Mouse (Mus musculus) layer of hippocampus, adult 8-10 months (tissue): ENCODE data around the gene Ociad1. TPM values are rescaled to one million over a fixed set of nuclear protein-coding genes. Genes with fewer than 3 reads are reported as not detected.

Experiments used
- DNase-seq, 2 experiments: peaks; one replicate each; pipeline ENCODE4 v3.0.0; 2022; ENCODE audit warnings: low spot score in 2 of 2
- total RNA-seq, 4 experiments: library from RNA; stranded (reverse); gene quantifications; 2 replicates each; pipeline ENCODE4 v1.2.4; 2022

Ociad1 gene
- total RNA-seq, 4 experiments from 2014 or later, result 428 to 516 (median 473) TPM

DNA sequence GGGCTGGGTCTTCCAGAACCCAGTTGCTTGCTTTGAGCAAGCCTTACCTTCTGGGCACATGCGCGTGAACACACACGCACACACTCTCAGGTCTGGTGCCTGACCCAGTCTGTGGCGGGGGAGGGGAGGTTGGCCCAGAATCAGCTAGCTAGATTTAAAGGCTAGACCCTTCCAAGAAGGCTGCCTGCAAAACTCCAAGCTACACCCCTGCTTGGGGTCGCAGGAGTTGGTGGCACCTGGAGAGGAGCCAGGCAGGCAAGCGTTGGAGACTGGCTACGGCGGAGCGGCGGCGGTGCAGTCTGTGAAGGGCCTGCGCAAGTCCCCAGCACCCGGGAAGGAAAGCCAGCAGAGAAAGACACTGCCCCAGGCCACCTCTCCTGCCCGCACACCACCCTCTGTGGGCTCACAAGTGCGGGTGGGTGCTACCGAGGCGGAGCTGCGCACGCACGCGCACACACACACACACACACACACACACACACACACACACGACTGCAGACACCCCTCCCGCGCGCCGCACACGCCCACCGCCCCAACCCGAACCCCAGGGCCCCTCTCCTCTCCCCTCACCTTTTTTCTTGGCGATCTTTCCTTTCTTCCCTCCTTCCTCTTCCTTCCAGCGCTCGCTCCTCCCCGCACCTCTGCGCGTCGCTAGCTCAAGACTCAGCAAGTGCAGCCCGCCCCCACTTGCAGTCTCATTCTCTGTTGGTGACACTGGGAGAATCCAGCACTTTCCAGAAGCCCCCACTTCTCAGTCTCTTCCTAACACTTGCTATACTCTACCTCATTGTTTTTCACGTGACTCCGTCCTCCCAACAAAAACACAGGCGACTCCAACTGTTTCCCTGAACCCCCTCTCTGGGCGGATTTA, 45.6 kb downstream of the Ociad1 start:
- peak; percentile 29 to 51 for DNase-seq

DNA sequence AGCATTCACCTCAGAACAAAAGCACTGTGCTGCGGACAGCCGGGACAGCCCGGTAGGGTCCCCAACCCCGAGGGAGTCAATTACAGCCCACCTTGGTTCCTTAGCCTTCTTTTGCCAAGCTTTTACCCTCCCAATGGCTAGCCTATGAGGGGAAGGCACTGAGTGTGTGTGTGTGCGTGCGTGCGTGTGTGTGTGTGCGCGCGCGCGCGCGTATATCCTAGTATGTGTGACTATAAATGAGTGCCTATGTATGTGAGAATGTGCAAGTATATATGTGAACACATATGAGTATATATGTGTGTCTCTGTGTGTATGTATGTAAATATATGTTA, 46.2 kb downstream of the Ociad1 start:
- no peak for DNase-seq

DNA sequence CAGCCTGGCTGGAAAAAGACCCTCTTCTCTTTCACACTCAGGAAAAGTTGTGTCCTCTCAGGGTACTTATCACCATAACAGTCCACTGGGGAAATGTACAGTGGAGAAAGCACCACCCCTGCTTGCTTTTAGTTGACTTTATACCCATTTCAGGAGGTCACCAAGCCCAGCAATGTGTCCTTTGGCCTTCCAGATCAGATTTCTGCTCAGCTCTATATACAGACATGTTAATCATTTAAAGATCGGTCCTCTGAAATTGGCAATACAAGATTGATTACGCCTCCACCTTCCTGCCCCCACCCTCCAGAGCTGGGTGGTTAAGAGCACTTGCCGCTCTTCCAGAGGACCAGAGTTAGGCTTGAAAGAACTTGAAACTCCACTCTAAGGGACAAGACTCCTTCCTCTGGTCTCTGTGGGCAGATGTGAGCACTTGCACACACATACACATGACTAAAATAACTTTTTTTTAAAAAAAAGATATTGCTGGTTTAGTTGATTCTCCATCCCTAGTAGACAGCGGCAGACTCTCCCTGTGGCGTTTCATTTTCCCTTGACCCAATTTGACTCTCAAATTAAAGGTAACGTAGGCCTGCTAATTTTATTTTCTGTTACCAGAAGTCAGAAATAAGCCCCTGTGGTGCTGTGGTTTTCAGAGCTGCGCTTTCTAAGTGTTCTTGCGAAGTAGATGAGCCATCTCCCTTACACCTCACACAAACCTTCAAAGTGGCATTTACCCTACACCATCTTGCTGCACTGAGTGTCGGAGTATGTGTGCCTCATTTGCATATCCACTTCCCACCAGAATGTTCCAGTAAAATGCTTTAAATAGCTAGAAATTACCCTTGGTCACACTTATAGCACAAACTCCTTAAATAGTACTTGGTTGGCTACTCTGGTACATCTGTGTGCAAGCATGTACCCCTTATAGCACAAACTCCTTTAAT, 47.5 kb downstream of the Ociad1 start:
- no peak for DNase-seq

DNA sequence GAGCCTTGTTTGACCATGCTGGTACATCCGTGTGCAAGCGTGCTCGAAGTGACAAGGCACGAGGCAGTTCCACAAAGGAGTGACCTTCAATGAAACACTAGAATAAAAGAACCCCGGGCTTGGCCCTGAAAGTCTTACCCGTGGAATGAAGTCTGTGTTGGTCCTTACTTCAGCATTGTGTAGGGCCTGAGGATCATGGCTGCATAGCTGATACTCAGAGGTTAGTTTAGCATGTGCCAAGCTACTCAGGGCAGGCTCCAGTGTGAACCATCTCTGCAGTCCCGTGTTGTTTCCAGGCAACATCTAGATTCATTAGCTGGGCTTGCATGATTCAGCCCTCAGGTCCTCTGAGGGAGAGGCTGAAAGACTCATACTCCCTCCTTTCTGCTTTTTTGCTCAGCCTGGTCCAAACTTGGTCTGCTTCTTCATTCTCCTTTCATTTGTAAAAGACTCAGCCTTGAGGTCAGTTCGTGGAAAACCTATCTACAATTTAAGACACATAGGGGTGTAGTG, 48.2 kb downstream of the Ociad1 start, which contains the start of gene Ociad2:
Gene Ociad2 (minus strand): TSS at position 306 of the 513 bp plus-strand sequence.
- DNase-seq, result no peak

DNA sequence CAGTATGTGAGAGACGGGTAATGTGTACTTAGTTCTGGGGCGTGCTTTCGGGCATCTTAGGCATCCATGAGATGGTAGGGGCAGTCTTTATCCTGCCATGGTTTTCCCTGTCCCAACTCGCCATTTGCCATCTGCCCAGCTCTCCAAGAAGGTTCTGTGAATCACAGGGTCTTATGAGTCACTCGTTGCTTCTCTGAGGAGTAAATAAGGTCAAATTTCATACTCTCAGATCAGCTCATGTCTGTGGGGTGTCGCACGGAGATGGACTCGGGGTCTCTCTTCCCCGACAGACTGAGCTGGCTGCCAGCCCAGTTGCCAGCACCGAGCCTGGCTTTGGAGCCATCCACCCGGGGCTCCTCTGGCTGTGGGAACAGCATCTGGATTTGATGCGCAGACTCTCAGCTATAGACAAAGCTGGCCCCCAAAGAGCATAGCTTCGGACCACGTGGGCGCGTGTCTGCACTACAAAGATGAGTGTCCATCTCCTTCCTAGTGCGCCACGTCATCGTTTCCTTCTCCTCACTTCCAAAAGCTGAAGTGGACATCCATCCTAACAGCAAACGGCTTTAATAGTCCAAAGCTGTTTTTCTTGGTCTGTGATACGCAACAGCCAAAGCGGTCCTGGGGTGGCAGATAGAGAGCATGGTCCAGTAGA, 50.2 kb downstream of the Ociad1 start:
- no peak for DNase-seq

DNA sequence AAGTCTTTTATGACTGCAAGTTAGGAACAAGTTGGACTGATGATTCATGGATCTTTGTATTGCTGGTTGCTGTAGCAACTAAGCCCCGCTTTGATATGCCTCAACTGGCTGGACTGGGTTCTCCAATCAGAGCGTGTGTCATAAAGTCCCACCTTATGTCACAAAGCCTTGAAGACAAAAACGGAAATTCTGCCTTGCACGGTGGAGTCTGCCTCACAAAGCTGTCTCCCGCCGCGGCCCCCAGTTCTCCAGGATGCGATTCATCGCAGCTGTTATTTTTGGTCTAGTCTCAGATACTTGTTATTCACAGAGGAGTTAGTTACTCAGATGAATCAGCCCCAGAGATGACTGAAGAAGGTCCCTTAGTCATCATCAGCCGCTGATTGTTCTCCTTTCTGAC, 51.7 kb downstream of the Ociad1 start:
- DNase-seq, result peak; percentile 75 to 86

DNA sequence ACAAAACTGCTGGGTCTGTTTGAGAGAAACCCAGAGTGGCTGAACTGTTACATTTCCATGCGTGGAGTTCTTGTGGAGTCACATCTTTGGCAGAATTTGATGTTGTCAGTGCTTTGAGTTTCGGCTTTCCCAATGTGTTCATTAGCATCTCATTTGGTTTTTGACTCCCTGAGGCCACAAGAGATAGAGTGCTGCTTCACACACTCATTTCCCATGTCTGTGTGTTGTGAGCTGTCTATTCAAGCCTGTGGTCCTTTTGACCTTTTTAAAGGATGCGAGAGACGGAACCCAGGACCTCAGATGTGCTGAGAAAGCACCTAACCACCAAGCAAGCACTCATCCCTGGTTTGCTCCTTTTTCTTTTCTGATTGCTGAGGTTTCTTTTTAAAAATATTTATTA, 52.7 kb downstream of the Ociad1 start:
- DNase-seq, result no peak

DNA sequence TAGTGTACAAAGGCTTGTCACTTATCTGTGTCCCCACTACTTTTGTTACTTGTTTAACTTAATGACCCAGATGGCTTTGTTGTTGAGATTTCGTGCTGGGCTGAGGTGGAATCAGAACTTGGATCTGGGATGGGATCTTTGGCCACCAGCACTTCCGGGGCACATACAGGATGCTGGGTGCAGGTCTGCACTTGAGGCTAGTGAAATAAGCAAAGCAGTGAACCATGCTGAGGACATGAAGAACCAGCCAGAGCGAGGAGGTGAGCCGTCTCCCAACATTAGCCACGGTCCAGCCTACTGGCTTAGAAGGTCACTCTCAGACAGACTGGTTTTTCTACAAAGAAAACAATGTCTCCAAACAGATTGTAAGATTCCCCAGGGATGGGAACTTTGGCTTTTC, 56.9 kb downstream of the Ociad1 start:
- DNase-seq, result no peak

DNA sequence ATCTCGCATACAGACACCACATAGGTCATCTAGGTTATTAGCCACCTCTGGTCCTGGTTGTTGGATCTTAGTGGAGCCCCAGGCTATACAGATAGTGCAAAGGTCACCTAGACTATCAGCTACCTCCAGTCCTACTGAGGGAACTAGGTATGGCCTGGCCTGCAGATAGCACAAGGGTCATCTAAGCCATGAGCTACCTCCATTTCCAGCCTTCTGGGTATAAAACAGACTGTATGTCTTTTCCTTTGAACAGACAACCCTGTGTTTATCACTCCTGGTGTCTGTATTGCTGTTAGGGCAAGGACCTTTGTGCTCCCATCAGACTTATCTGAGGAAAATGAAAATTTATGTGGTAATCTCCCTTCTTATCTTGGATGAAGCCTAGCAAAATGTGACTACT, 59.2 kb downstream of the Ociad1 start:
- DNase-seq, result no peak

DNA sequence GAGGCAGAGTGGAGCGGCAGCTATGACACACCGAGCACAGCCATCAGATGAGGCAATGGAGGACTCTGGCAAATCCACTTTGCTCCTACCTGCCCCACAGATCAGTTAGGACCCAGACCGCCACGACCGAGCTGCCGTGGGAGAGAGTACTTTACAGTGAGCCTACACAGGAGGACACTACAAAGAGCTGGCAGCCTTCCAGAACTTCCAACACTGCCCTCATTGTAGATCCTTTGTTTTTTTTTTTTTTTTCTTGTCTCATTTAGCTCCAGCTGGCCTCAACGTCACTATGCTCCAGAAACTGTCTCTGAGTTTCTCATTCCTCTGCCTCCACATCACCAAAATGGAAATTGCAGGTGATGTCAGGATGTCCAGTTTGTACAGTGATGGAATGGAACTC, 60.9 kb downstream of the Ociad1 start:
- DNase-seq, result no peak

DNA sequence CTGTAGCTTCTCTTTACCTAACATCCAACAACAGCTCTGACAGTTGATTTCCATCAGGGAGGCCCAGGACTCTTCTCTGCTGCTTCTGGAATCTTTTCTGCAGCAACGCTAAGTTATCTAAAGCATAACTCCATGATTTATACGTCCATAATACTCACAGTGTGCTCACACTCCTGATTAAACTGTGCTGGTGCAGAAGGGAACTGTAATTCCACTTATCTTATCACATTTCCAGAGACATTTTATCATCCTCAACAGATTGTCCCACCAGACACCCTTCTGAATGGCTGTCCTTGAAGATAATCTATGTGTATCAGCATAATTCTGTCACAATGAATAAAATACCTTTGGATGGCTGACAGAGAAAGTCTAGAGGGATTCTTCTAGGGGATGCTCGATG, 61.4 kb downstream of the Ociad1 start:
- no peak for DNase-seq

DNA sequence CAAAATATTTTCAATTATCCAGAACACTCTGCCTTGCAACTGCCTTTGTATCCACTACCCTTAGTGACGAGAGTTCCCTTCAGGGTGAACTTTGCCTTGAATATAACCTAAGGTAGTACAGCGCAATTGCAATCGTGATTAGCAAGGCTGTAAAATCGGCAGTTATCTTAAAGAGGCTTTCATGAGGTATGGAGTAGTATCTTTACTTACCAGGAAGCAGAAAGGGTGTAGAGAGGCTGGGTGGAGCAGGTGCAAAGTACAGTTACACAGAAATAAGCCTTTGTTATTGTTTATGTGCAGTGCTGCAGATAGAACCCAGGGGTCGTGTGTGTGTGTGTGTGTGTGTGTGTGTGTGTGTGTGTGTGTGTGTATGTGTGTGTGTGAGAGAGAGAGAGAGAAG, 62.8 kb downstream of the Ociad1 start:
- no peak for DNase-seq

DNA sequence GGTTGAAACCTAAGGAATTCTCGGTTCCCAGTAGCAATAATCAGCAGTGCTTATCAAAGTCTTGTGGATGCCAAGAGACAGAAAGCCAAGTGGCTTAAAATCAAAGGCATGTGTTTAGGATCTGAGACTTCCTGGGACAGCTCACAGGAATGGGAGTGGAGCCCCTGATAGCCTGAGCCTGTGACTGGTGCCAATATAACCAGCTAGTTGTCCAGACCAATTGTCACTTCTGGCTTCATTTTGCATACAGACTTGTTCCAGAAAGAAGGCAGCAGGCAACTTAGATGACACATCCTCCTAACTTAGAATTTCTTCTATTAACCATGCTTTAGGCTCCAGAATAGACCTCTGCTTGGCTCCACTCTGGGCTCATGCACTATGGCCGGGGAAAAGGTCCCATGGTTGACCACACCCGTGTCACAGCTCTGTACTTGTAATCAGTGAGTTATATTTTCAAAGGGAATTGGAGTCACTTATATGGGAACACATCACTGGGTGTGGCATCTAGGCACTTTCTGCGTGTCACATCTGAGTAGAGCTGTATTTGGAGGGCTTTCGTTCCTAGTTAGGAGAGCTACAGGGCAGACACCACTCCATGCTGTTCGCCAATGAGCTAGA, 66.7 kb downstream of the Ociad1 start:
- DNase-seq, result no peak

DNA sequence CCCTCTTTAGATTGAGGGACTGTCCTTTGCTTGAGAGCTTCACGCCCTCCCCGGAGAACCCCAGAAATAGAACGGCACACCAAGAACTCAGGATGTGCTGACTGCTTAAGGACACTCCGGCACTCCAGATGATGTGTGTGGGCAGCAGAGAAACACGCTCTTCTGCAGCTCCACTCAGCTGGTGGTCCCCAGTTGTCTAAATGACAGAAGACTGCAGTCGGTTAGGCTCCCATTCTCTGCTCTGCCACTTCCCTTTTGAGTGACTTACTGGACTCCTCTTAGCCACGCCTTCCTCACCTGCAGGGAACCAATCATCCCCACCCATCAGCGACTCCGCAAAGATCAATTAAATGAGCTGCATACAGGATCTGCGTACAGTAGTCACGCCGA, 67.2 kb downstream of the Ociad1 start:
- DNase-seq, result peak in 1 of 2 experiments; percentile 55

DNA sequence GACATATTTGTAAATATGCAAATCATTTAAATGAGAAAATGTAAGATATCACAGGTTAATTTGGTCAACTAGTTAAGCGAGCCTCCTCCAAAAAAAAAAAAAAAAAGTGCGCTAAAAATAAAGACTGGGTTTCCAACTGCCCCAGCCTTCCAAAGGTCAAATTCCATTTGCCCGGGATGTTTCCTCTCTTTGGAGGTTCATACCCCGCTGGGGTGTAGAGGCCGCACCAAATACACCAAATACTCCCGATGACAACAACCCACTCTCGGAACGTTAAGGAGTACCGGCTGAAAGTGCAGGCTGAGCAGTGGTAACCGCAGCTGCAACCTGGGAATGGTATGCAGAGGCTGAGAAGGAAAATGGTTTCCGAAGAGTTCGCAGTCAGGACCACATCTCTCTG, 67.7 kb downstream of the Ociad1 start:
- no peak for DNase-seq

DNA sequence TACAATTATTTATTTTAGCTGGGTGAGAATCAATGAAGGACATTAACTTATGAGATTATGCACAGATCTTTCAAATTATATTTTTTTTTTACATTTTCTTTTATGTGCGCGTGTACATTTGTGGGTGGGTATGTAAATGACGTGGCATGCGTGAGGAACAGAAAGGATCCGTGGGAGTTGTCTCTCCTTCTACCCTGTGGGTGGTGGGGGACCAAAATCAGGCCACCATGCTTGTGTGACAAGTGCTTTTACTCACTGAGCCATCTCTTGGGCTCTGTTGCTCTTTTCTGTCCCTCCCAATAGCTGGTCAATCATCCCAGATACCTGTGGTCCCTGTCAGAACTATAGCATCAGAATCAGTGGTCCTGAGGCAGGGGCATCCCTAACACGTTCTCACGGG, 69.8 kb downstream of the Ociad1 start:
- DNase-seq, result no peak

DNA sequence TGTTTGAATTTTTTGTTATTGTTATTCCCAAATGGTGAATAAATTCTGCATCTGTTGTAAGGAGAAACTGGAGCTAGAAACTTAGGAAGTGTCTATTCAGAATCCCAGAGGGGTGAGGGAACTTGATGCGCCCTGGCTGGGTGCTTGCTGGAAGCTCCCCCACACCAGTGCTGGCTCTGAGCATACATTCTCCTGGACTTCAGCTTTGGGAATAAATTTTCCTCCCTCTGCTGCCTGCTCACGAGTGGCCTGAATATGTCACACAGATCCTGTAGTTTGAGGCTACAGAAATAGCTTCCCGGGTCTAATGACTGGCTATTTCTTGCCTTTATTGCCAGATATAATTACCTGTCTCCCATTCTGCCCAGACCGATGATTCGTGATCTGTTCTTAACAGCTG, 70.2 kb downstream of the Ociad1 start:
- DNase-seq, result no peak
